Mouse (Mus musculus): ENCODE data around the gene Rgs3.

DNA sequence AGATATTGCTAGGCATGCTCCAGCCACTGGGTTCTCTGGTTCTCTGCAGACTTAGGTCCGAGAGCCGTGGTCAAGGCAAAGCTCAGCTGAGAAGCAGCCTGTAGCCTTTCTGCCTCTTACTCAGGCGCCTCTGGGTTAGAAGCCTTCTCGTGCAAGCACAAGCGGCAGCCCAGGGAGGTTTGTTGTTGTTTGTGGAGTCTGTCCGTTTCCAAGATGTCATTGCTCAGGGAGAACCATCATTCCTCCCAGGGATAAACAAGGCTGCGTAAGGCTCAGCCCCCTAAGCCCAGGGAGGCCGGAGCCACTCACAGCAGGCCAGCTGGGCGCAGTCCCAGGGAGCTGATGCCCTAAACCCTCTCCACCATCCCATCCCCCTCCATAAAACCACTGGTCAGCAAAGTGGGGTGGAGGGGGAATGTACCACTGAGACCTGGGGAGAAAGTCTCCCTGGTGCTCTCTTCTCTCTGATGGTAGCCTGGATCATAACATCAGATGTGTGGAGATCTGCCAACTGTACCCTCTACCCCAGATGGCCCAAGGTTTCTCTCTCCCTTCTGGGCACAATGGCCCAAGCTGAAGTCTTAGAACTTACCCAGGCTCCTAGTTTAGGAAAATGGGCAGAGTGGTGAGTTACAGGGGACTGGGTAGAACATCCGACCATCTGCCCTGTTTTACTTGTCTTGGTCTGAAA is 117.5 kb downstream of the Rgs3 start:
- no peak for TF ChIP-seq POLR2A (IDR thresholded peaks at IDR 0.05; ENCODE audit: low read depth, low read length)
- TF ChIP-seq CTCF (IDR thresholded peaks at IDR 0.05; ENCODE audit: borderline replicate concordance, insufficient read depth, low read length), result no peak
